Mouse (Mus musculus) kidney, postnatal 0 days (tissue): ENCODE measurements around the gene Cdipt. TPM values are rescaled to one million over a fixed set of nuclear protein-coding genes. Genes with fewer than 3 reads are reported as not detected.

Experiments
- ATAC-seq: fragments of 200-750 bp; cut with Nextera tagmentation; replicated peaks from 2 replicates; pipeline ENCODE4 v1.8.0; 2017; ENCODE audit warnings: low read depth, moderate number of reproducible peaks, moderate TSS enrichment, moderate library complexity; ENCODE audit not compliant: low FRiP score
- DNase-seq: peaks from one replicate; pipeline ENCODE4 v3.0.0-alpha.2; 2016; ENCODE audit warnings: low spot score
- H3K27ac ChIP-seq: fragments of 300-500 bp; sonication (generic); 2 replicates; pipeline ENCODE4 v1.5.1; 2014; ENCODE audit warnings: mild to moderate bottlenecking
- H3K27me3 ChIP-seq: fragments of 300-500 bp; sonication (generic); 2 replicates; pipeline ENCODE4 v1.6.1; 2014; ENCODE audit warnings: low read length, mixed read lengths; ENCODE audit not compliant: insufficient read depth
- H3K36me3 ChIP-seq: fragments of 300-500 bp; sonication (generic); 2 replicates; pipeline ENCODE4 v1.6.1; 2014; ENCODE audit warnings: low read length, mixed read lengths; ENCODE audit not compliant: insufficient read depth
- H3K4me1 ChIP-seq: fragments of 300-500 bp; sonication (generic); replicated peaks from 2 replicates; pipeline ENCODE4 v1.6.1; 2014; ENCODE audit warnings: antibody characterized with exemption, low read length, mixed read lengths; ENCODE audit not compliant: insufficient read depth
- H3K4me2 ChIP-seq: fragments of 300-500 bp; sonication (generic); 2 replicates; pipeline ENCODE4 v1.6.1; 2014; ENCODE audit warnings: mild to moderate bottlenecking, low read length, moderate library complexity, mixed read lengths
- H3K4me3 ChIP-seq: fragments of 300-500 bp; sonication (generic); replicated peaks from 2 replicates; pipeline ENCODE4 v1.5.1; 2014; ENCODE audit warnings: low read depth, low read length
- H3K9ac ChIP-seq: fragments of 300-500 bp; sonication (generic); 2 replicates; pipeline ENCODE4 v1.6.1; 2014; ENCODE audit warnings: low read depth, low read length
- H3K9me3 ChIP-seq: fragments of 300-500 bp; sonication (generic); replicated peaks from 2 replicates; pipeline ENCODE4 v1.6.1; 2016; ENCODE audit warnings: low read length, inconsistent platforms, mixed read lengths
- CTCF ChIP-seq: IDR thresholded peaks from 2 replicates; pipeline ENCODE4 v1.5.1; 2016; ENCODE audit warnings: antibody characterized with exemption, low read depth, mild to moderate bottlenecking, moderate library complexity
- WGBS: fragments of 180-500 bp; shearing (Covaris S2); extraction: QIAGEN DNeasy Blood & Tissue Kit; methylation state at CpG from one replicate; pipeline ENCODE4 v1.1.7; 2014; 5-methylcytosine and 5-hydroxymethylcytosine counted together
- polyA plus RNA-seq: library from polyadenylated mRNA; unstranded; fragments of >200 nt; fragmentation: Nextera tagmentation; extraction: Ambion mirVana; gene quantifications from 2 replicates; pipeline ENCODE4 v1.2.1, GENCODE M21; 2015

Gene Cdipt
- polyA plus RNA-seq, 1 experiment from 2014 or later, result 118 TPM

- Histone ChIP-seq H3K4me3 (no peak overlapping the region), H3K27ac (no peak overlapping the region), H3K4me2 (no peak overlapping the region), H3K9me3 (no peaks in the 10 kb centered on the region), H3K36me3 (no peaks in the 10 kb centered on the region), H3K4me1 (peaks cover 10% of the 10 kb centered on the region; the same call in 1 of the 2 replicates), H3K9ac (no peak overlapping the region), H3K27me3 (peaks cover 12% of the 10 kb centered on the region)
- WGBS, result 0% methylated on average over 8 of the region's 8 CpGs
- no peak for TF ChIP-seq CTCF
- DNase-seq, result no peak
- no peak; the same call in 1 of the 2 replicates for ATAC-seq
These were observed 23.1 kb upstream of the Cdipt start for GRCm38 (mm10) chr7:126952646-126953045.

DNA sequence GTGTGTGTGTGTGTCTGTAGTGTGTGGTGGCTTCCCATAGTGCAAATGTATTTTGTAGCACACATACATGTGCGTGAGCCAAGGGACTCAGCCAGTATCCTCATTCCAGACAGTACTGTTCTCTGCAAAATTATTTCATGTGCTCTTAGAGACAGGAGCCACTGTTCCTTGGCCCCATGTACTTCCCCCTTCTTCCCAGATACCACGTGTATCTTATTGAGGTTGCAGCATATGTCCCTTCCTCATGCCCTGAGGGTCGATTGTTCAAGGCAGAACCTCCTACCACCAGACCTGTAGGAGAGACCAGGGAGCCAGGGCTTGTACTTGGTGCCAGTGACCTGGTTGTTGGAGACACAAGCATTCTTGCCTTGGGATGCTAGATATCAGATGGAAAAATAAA, 20.6 kb upstream of the Cdipt start:
- Histone ChIP-seq H3K4me3 (no peak overlapping the region), H3K36me3 (no peaks in the 10 kb centered on the region), H3K9me3 (no peaks in the 10 kb centered on the region), H3K27ac (no peak overlapping the region), H3K4me2 (no peak overlapping the region), H3K9ac (no peak overlapping the region), H3K27me3 (peaks cover 9% of the 10 kb centered on the region), H3K4me1 (peaks cover 2% of the 10 kb centered on the region; the same call in 1 of the 2 replicates)
- WGBS, result 51% methylated on average over 3 of the region's 3 CpGs
- no peak for TF ChIP-seq CTCF
- ATAC-seq, result no peak
- no peak for DNase-seq

- 54% methylated on average over 9 of the region's 9 CpGs for WGBS
- Histone ChIP-seq H3K4me2 (no peak overlapping the region), H3K36me3 (no peaks in the 10 kb centered on the region), H3K4me3 (no peak overlapping the region), H3K4me1 (no peaks in the 10 kb centered on the region), H3K9ac (no peak overlapping the region), H3K27me3 (no peaks in the 10 kb centered on the region), H3K9me3 (no peaks in the 10 kb centered on the region), H3K27ac (no peak overlapping the region)
- TF ChIP-seq CTCF, result no peak
- DNase-seq (no peak), ATAC-seq (no peak)
These were observed 15.9 kb upstream of the Cdipt start for GRCm38 (mm10) chr7:126959780-126960179.

DNA sequence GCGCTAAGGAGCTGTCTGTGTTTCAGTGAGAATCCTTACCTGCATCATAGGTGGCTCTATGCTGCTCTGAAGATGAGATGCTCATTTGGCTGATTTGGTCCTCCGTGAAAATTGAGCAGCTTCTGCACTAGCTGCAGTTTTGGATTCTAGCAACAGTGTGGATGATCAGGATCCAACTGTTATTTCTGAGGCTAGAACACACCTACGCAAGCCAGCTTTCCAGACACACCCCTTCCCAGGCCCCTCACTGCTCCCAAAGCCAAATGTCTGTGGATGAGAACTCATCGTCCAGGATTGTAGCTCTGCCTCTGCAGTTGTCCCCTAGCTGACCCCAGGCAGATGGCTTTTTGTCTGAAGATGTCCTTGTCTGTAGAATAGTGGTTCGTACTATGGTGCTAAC, 14.6 kb upstream of the Cdipt start:
- Histone ChIP-seq H3K9ac (no peak overlapping the region), H3K36me3 (no peaks in the 10 kb centered on the region), H3K4me3 (no peak overlapping the region), H3K27me3 (no peaks in the 10 kb centered on the region), H3K4me2 (no peak overlapping the region), H3K4me1 (no peaks in the 10 kb centered on the region), H3K9me3 (no peaks in the 10 kb centered on the region), H3K27ac (no peak overlapping the region)
- TF ChIP-seq CTCF, result no peak
- 85% methylated on average over 5 of the region's 5 CpGs for WGBS
- ATAC-seq (no peak), DNase-seq (no peak)

DNA sequence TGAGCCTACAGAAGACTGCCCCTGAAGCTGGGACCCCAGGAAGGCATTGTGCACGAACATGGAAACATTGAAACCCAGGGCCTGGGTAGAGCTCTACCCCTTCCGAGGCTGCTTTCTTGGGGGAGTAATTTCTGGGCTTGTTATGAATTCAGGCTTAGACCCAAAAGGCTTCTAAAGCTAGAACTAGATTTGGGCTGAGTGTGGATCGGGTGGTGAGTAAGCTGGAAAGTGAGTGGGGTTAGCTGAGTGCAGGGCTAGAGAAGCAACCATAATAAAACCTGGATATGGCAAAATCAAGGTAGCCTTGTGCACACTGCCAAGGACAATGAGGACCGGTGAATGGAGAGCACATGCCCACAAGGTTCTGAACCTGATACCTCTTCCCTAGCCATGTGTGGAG, 13.7 kb upstream of the Cdipt start:
- Histone ChIP-seq H3K9ac (no peak overlapping the region), H3K27ac (no peak overlapping the region), H3K36me3 (no peaks in the 10 kb centered on the region), H3K9me3 (no peaks in the 10 kb centered on the region), H3K4me3 (no peak overlapping the region), H3K27me3 (no peaks in the 10 kb centered on the region), H3K4me2 (no peak overlapping the region), H3K4me1 (no peaks in the 10 kb centered on the region)
- no peak for ATAC-seq
- 83% methylated on average over 4 of the region's 4 CpGs for WGBS
- no peak for TF ChIP-seq CTCF
- DNase-seq, result no peak

GRCm38 (mm10) chr7:126963548-126964286, 12.0 kb upstream of the Cdipt start:
- WGBS, result 25% methylated on average over 19 of the region's 19 CpGs
- H3K9ac ChIP-seq, result no peak overlapping the region
- no peak overlapping the region for H3K4me3 ChIP-seq
- H3K27ac ChIP-seq, result no peak overlapping the region
- DNase-seq (peak; percentile 57), ATAC-seq (no peak)
- no peaks in the 10 kb centered on the region for H3K4me1 ChIP-seq
- no peaks in the 10 kb centered on the region for H3K9me3 ChIP-seq
- no peak overlapping the region for H3K4me2 ChIP-seq
- peak; percentile 77 for TF ChIP-seq CTCF
- no peaks in the 10 kb centered on the region for H3K36me3 ChIP-seq
- no peaks in the 10 kb centered on the region for H3K27me3 ChIP-seq

GRCm38 (mm10) chr7:126965568-126965967, 10.1 kb upstream of the Cdipt start:
- Histone ChIP-seq H3K4me2 (no peak overlapping the region), H3K27me3 (no peaks in the 10 kb centered on the region), H3K36me3 (no peaks in the 10 kb centered on the region), H3K9me3 (no peaks in the 10 kb centered on the region), H3K4me3 (no peak overlapping the region), H3K9ac (no peak overlapping the region), H3K27ac (no peak overlapping the region), H3K4me1 (no peaks in the 10 kb centered on the region)
- DNase-seq (no peak), ATAC-seq (no peak)
- 60% methylated on average over 3 of the region's 3 CpGs for WGBS
- no peak for TF ChIP-seq CTCF
